Mouse (Mus musculus) hindbrain, embryonic 16.5 days (tissue): ENCODE data around the gene Fam72a. TPM values are rescaled to one million over a fixed set of nuclear protein-coding genes. Genes with fewer than 3 reads are reported as not detected.

ENCODE experiments used
- ATAC-seq: fragments of 200-750 bp; cut with Nextera tagmentation; 2 replicates; pipeline ENCODE4 v1.8.0; 2017; ENCODE audit warnings: moderate TSS enrichment, moderate library complexity
- H3K27ac ChIP-seq: fragments of 300-500 bp; sonication (generic); 2 replicates; pipeline ENCODE4 v1.5.1; 2014; ENCODE audit warnings: low read depth, mild to moderate bottlenecking, control low read depth, low read length, moderate library complexity
- H3K27me3 ChIP-seq: fragments of 300-500 bp; sonication (generic); replicated peaks from 2 replicates; pipeline ENCODE4 v1.6.1; 2014; ENCODE audit warnings: low read length; ENCODE audit not compliant: control insufficient read depth, insufficient read depth
- H3K36me3 ChIP-seq: fragments of 300-500 bp; sonication (generic); 2 replicates; pipeline ENCODE4 v1.6.1; 2014; ENCODE audit warnings: mild to moderate bottlenecking, low read length, moderate library complexity, mixed read lengths; ENCODE audit not compliant: control insufficient read depth, insufficient read depth
- H3K4me1 ChIP-seq: fragments of 300-500 bp; sonication (generic); 2 replicates; pipeline ENCODE4 v1.6.1; 2014; ENCODE audit warnings: low read depth, low read length; ENCODE audit not compliant: control insufficient read depth, insufficient read depth
- H3K4me2 ChIP-seq: fragments of 300-500 bp; sonication (generic); 2 replicates; pipeline ENCODE4 v1.6.1; 2014; ENCODE audit warnings: mild to moderate bottlenecking, low read length, control low read depth, moderate library complexity
- H3K4me3 ChIP-seq: fragments of 300-500 bp; sonication (generic); 2 replicates; pipeline ENCODE4 v1.5.1; 2014; ENCODE audit warnings: mild to moderate bottlenecking, low read length, control low read depth, moderate library complexity
- H3K9ac ChIP-seq: fragments of 300-500 bp; sonication (generic); 2 replicates; pipeline ENCODE4 v1.6.1; 2014; ENCODE audit warnings: low read depth, mild to moderate bottlenecking, control low read depth, low read length, moderate library complexity
- H3K9me3 ChIP-seq: fragments of 300-500 bp; sonication (generic); 2 replicates; pipeline ENCODE4 v1.6.1; 2014; ENCODE audit warnings: mild to moderate bottlenecking, low read length, moderate library complexity; ENCODE audit not compliant: control insufficient read depth
- WGBS: fragments of 180-500 bp; shearing (Covaris S2); extraction: QIAGEN DNeasy Blood & Tissue Kit; methylation state at CpG from one replicate; pipeline ENCODE4 v1.1.7; 2014; 5-methylcytosine and 5-hydroxymethylcytosine counted together
- polyA plus RNA-seq: library from polyadenylated mRNA; unstranded; fragments of >200 nt; fragmentation: Nextera tagmentation; extraction: Ambion mirVana; gene quantifications from 2 replicates; pipeline ENCODE4 v1.2.1, GENCODE M21; 2015

Gene Fam72a
- polyA plus RNA-seq, 1 experiment from 2014 or later: 1.1 TPM

DNA sequence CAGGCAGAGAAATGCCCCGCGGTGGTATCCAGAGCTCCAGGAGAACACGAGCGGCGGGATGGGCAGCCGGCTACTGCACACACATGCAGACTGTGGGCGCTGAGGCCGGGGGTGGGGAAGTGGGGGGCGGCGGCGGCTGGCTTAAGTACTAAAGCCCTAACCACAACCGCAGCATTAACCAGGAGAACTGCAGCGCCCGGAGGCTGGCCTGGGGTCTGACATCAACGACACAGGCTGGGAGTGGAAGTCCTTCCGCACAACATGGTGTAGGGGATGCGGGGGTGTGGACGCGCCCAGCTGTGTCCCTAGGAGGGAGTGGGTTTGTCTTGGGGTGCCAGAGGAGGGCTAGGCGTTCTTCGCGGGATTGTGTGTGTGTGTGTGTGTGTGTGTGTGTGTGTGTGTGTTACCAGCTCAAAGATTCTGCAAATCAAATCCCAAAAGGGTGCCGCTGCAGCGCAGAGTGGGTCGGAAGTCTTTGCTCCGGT is 2.6 kb upstream of the Fam72a start:
- no peaks in the 10 kb centered on the region for H3K36me3 ChIP-seq
- peak overlapping the region; percentile 68 for H3K4me2 ChIP-seq
- H3K4me3 ChIP-seq: peak overlapping the region; percentile 86
- ATAC-seq: no peak
- H3K9ac ChIP-seq: peak overlapping the region; percentile 88
- H3K9me3 ChIP-seq: no peaks in the 10 kb centered on the region
- H3K4me1 ChIP-seq: peaks cover 28% of the 10 kb centered on the region
- no peaks in the 10 kb centered on the region for H3K27me3 ChIP-seq
- H3K27ac ChIP-seq: peak overlapping the region; percentile 92
- under 1% methylated on average over 26 of the region's 26 CpGs for WGBS

DNA sequence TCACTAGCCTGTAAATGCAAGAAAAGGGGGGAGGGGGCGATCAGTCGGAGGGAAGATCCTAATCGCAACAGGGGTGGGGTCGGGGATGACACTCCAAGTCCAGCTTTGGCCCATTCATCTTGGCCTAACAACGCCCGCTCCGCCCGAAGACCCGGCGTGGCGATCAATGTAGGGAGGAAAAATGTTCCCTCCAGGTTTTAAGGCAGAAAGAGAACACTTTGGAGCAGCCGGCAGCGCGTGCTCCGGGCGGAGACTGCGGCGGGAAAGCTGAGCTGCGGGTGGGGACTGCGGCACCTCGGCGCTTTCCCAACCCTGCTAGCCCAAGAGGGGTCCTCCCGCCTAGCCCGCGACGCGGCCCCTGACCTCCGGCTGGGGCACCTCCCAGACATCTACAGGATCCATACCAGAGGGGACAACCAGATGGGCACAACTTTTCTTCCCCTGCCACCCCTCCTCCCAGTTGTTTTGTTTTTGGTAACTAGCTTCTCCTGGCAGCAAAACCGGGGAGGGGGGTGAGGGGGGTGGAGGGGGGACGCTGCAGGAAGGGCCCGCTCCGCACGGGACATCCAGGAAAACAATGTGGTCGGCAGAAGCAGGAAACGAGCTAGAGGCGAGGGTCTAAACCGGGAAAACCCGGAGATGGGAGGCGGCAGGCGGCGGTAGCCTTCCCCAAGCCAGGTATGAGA is 2.0 kb upstream of the Fam72a start:
- under 1% methylated on average over 30 of the region's 41 CpGs for WGBS
- ATAC-seq: no peak
- peak overlapping the region; percentile 68 for H3K4me2 ChIP-seq
- H3K4me1 ChIP-seq: peaks cover 27% of the 10 kb centered on the region
- no peaks in the 10 kb centered on the region for H3K9me3 ChIP-seq
- no peaks in the 10 kb centered on the region for H3K36me3 ChIP-seq
- peak overlapping the region; percentile 88 for H3K9ac ChIP-seq
- peak overlapping the region; percentile 86 for H3K4me3 ChIP-seq
- peak overlapping the region; percentile 92 for H3K27ac ChIP-seq
- no peaks in the 10 kb centered on the region for H3K27me3 ChIP-seq

DNA sequence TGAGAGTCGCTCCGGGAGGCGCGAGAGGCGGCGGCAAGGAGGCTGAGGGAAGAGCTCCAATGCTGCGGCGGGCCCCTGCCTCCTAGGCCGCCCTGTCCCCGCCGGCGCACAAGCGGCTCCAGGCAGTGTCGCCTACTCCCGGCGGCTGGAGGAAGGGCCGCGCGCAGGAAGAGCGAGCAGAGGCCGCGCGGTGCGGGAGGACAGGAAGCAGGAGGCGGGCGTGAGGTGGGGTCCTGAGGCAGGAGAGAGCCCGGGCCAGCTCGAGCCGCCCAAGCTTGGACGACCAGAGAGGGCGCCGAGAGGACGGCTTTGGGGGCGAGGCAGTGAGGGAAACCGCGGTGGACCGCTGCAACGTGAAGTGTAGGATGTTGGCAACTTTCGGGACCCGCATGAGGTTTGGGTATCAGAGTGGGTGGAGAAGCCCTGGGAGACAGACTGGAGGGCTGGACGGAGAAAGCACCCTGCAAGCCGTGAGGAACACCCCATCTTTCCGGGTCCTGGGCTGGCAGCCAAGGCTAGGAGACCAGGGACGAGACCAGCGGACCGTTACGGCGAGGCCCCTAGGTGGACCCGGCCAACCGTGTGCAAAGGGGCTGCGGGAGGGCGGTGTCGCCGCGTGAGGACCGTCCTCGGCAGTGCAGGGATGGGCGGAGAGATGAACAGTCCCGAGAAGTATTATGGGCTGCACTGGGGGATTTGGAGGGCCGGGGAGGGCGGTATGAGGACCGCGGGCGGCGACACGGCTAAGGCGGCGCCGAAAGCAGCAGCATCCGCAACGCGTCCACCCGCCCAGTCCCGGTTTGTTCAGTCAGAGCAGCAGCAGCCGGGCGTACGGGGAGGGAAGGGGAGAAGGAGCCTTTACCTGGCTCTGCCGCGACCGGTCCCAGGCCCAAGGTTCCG is 1.1 kb upstream of the Fam72a start:
- H3K27me3 ChIP-seq: no peaks in the 10 kb centered on the region
- peak overlapping the region; percentile 92 for H3K27ac ChIP-seq
- WGBS: under 1% methylated on average over 73 of the region's 81 CpGs
- peaks cover 21% of the 10 kb centered on the region for H3K4me1 ChIP-seq
- ATAC-seq: peak; percentile 19
- no peaks in the 10 kb centered on the region for H3K9me3 ChIP-seq
- no peaks in the 10 kb centered on the region for H3K36me3 ChIP-seq
- peak overlapping the region; percentile 86 for H3K4me3 ChIP-seq
- peak overlapping the region; percentile 68 for H3K4me2 ChIP-seq
- peak overlapping the region; percentile 88 for H3K9ac ChIP-seq

DNA sequence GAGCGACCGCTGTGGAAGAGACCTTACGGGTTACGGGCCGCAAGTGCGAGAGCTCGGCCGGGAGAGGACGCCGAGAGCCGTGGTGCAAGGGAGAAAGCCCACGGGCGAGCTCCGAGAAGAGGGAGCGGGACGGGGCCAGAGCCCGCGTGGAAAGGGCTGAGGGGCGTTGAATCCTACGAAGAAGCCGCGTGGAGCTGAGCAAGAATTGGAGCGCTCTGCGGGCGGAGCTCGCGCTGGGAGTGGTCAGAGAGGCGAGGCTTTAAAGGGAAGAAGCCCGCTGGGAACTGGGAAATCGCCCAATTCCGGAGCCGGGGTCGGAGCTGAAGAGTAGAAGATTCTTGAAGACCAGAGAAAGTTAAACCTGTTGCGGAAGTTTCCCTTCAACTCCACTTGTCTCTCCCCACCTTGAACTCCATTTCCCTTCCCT is 391 bp downstream of the Fam72a start:
- H3K36me3 ChIP-seq: no peaks in the 10 kb centered on the region
- H3K27me3 ChIP-seq: no peaks in the 10 kb centered on the region
- ATAC-seq: no peak
- H3K9ac ChIP-seq: peak overlapping the region; percentile 70
- under 1% methylated on average over 34 of the region's 34 CpGs for WGBS
- H3K4me1 ChIP-seq: peaks cover 9% of the 10 kb centered on the region
- peak overlapping the region; percentile 85 for H3K4me3 ChIP-seq
- H3K9me3 ChIP-seq: no peaks in the 10 kb centered on the region
- peak overlapping the region; percentile 100 for H3K4me2 ChIP-seq
- peak overlapping the region; percentile 74 for H3K27ac ChIP-seq

DNA sequence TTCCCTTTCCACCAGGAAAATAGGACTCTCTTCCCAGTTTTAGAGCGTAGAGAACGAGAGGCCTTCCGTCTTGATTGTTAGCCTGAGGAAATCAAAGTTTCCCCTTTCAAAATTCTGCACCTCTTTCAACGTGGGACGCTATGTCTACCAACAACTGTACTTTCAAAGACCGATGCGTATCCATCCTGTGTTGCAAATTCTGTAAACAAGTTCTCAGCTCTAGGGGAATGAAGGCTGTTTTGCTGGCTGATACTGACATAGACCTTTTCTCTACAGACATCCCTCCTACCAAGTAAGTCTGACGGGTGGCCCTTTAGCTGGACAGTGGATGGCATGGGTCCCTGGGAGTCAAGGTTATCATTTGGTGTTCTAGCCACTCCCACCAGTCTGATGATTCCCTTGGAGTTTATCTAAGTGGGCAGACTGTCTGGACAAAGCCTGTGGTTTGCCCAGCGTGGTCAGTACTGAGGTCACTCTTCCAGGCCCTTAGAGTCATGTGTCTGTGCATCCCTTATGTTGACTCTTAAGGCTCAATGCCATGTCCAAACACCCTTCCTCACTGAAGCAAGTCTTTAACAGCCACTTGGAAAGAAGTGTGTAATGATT is 961 bp downstream of the Fam72a start:
- no peak for ATAC-seq
- Histone ChIP-seq H3K27me3 (no peaks in the 10 kb centered on the region), H3K36me3 (no peaks in the 10 kb centered on the region), H3K27ac (no peak overlapping the region), H3K4me1 (peaks cover 9% of the 10 kb centered on the region), H3K4me3 (peak overlapping the region; percentile 85), H3K9ac (peak overlapping the region; percentile 70; the same call in 1 of the 2 replicates), H3K9me3 (no peaks in the 10 kb centered on the region), H3K4me2 (peak overlapping the region; percentile 100)
- WGBS: under 1% methylated on average over 9 of the region's 9 CpGs

DNA sequence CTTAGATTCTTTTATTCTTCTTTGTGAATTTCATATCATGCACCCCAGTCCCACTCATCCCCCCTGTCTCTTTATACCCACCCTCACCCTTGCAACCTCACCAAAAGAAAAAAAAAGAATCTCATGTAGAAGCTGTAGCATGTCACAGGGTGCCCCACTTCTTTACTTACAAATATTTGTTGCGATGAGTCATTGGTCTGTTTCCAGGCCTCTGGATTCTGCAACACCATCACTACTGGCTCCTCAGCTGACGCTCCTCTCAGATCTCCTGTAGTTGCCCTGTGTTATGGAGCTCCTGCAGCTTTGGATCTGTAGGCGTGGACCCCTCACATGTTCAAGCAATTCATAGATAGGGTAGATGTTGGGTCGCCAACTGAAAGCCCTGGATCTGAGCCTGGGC is 12.1 kb downstream of the Fam72a start:
- no peaks in the 10 kb centered on the region for H3K27me3 ChIP-seq
- no peaks in the 10 kb centered on the region for H3K4me1 ChIP-seq
- no peak overlapping the region for H3K9ac ChIP-seq
- 98% methylated on average over 4 of the region's 4 CpGs for WGBS
- H3K36me3 ChIP-seq: no peaks in the 10 kb centered on the region
- ATAC-seq: no peak
- no peak overlapping the region for H3K4me2 ChIP-seq
- no peak overlapping the region for H3K4me3 ChIP-seq
- no peak overlapping the region for H3K27ac ChIP-seq
- no peaks in the 10 kb centered on the region for H3K9me3 ChIP-seq

DNA sequence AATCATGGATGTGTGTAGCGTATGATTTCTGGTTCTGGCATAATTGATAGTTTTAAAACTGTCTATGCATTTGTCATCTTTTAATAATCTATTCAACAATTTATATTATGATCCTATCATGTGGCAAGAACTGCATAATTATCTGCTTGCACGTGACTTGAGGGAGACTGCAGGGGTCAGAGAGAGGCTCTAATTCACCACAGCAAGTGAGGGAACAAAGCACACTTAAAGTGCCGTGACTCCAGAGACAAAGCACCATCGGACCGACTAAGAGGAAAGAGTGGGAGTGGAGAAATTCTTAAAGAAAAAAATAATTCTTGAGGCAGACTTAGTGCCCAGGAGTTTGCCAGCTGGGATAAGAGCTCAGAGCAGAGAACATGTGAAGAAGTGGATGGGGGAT is 13.1 kb downstream of the Fam72a start:
- Histone ChIP-seq H3K4me1 (no peaks in the 10 kb centered on the region), H3K27me3 (no peaks in the 10 kb centered on the region), H3K27ac (no peak overlapping the region), H3K9me3 (no peaks in the 10 kb centered on the region), H3K4me2 (no peak overlapping the region), H3K36me3 (no peaks in the 10 kb centered on the region), H3K9ac (no peak overlapping the region), H3K4me3 (no peak overlapping the region)
- WGBS: 36% methylated on average over 5 of the region's 5 CpGs
- no peak for ATAC-seq

DNA sequence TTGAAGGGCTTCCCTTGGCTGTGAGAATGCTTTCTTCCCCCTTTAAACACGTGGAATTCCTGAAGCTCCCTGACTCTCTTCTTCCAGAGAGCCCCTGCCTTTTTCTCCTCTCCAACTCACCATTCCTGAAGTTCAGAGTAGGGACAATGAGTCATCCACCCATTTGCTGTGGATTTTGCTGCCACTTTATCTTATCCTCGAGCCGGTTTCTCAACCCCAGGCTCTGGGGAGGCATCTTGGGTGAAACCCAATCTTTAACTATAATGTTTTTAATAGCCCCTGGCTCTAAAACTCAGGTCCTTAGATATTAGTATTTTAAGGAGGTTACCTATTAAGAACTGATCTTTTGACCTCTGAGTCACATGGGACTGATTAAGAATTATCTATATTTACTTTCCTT is 13.7 kb downstream of the Fam72a start:
- H3K4me3 ChIP-seq: no peak overlapping the region
- no peaks in the 10 kb centered on the region for H3K9me3 ChIP-seq
- ATAC-seq: no peak
- H3K36me3 ChIP-seq: no peaks in the 10 kb centered on the region
- 68% methylated on average over 3 of the region's 3 CpGs for WGBS
- H3K4me1 ChIP-seq: no peaks in the 10 kb centered on the region
- no peaks in the 10 kb centered on the region for H3K27me3 ChIP-seq
- no peak overlapping the region for H3K4me2 ChIP-seq
- no peak overlapping the region for H3K27ac ChIP-seq
- H3K9ac ChIP-seq: no peak overlapping the region

DNA sequence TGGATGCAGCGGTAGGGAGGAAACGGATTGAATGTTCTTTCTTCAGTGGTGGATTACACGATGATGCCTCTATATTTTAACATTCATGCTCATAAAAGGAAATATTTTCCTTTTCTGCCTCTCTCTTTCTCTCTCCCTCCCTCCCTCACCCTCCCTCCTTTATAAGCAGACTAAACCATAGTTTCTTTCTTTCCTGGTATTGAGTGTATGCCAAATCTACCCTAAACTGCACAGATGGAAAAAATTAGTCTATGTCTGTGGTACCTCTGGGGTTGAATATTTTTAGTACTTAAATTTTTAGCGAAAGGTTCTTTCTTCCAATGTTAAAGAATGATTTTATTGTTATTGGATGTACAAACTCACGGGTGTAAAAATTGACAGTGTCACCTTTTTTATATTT is 14.2 kb downstream of the Fam72a start:
- H3K4me1 ChIP-seq: no peaks in the 10 kb centered on the region
- no peak overlapping the region for H3K4me3 ChIP-seq
- no peak for ATAC-seq
- H3K27me3 ChIP-seq: no peaks in the 10 kb centered on the region
- no peak overlapping the region for H3K9ac ChIP-seq
- H3K27ac ChIP-seq: no peak overlapping the region
- H3K4me2 ChIP-seq: no peak overlapping the region
- WGBS: 89% methylated on average over 5 of the region's 5 CpGs
- H3K36me3 ChIP-seq: no peaks in the 10 kb centered on the region
- H3K9me3 ChIP-seq: no peaks in the 10 kb centered on the region
